Mouse (Mus musculus): ENCODE results near the gene Psen2. TPM values are rescaled to one million over a fixed set of nuclear protein-coding genes. Genes with fewer than 3 reads are reported as not detected.

The Psen2 gene
- total and polyA plus RNA-seq, 3 experiments, result 11.6 to 30.5 (median 13.1) TPM

- no peak overlapping the region for H3K9ac ChIP-seq (ENCODE audit: low read depth, low read length)
- WGBS, result 83% methylated on average over 5 of the region's 5 CpGs
- H3K79me2 ChIP-seq (replicated peaks; ENCODE audit: control insufficient read depth, insufficient read depth, low read length), result no peaks in the 10 kb centered on the region
- H3K4me1 ChIP-seq (ENCODE audit: control insufficient read depth, insufficient read depth, low read length), result no peaks in the 10 kb centered on the region; the same call in 1 of the 2 replicates
- no peak overlapping the region for H3K4me3 ChIP-seq
- TF ChIP-seq EP300 (IDR thresholded peaks at IDR 0.05; ENCODE audit: insufficient read depth, low read depth, low read length), result no peak
- TF ChIP-seq CTCF (IDR thresholded peaks at IDR 0.05), result no peak
- TF ChIP-seq POLR2A (IDR thresholded peaks at IDR 0.05; ENCODE audit: insufficient read depth, low read depth, low read length), result no peak
- no peak overlapping the region for H3K27ac ChIP-seq
- no peaks in the 10 kb centered on the region for H3K27me3 ChIP-seq (ENCODE audit: control insufficient read depth, insufficient read depth, low read length)
- no peak for DNase-seq
- H3K36me3 ChIP-seq (ENCODE audit: control insufficient read depth, insufficient read depth, low read length), result no peaks in the 10 kb centered on the region
- intact Hi-C loops (cut with DNase I), result loop anchor here (5.0 to 10.0 kb wide), 3 partner anchors 208 to 366 kb away; no protein-coding TSS in a partner anchor
Observed at GRCm38 (mm10) chr1:180212911-180213310, 50.3 kb downstream of the Psen2 start.

DNA sequence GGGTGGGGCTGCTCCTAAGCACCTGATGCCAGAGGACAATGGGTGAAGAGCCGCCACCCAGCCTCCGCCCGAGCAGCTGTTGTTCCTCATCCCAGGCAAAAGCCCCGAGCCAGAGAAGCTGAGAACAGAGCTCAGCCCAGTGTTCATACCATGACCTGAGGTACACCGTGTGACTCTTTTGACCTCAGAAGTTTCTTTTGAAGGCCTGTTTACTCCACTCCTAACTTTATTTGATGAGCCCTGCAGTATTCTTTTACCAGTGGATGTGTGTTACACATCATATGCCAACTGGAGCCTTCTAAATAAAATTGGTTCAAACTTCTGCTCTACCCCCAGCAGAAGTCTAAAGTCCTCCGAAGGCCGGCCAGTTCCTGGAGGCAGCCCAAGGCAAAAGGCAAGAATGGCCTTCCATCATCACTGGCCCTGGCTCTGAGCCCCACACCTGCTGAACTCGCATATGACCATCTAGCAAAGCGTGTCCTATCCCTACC is 52.4 kb downstream of the Psen2 start:
- no peaks in the 10 kb centered on the region; the same call in 1 of the 2 replicates for H3K4me1 ChIP-seq (ENCODE audit: control insufficient read depth, insufficient read depth, low read length)
- DNase-seq, result no peak
- no peak overlapping the region for H3K9ac ChIP-seq (ENCODE audit: low read depth, low read length)
- WGBS, result 67% methylated on average over 9 of the region's 9 CpGs
- no peaks in the 10 kb centered on the region for H3K79me2 ChIP-seq (replicated peaks; ENCODE audit: control insufficient read depth, insufficient read depth, low read length)
- no peak for TF ChIP-seq POLR2A (IDR thresholded peaks at IDR 0.05; ENCODE audit: insufficient read depth, low read depth, low read length)
- TF ChIP-seq CTCF (IDR thresholded peaks at IDR 0.05), result no peak
- no peak for TF ChIP-seq EP300 (IDR thresholded peaks at IDR 0.05; ENCODE audit: insufficient read depth, low read depth, low read length)
- no peaks in the 10 kb centered on the region for H3K27me3 ChIP-seq (ENCODE audit: control insufficient read depth, insufficient read depth, low read length)
- no peaks in the 10 kb centered on the region for H3K36me3 ChIP-seq (ENCODE audit: control insufficient read depth, insufficient read depth, low read length)
- H3K4me3 ChIP-seq, result no peak overlapping the region
- peak overlapping the region; percentile 92 for H3K27ac ChIP-seq
- intact Hi-C loops (cut with DNase I), result loop anchor here (5.0 to 10.0 kb wide), 3 partner anchors 206 to 364 kb away; no protein-coding TSS in a partner anchor

- WGBS, result 34% methylated on average over 4 of the region's 4 CpGs
- intact Hi-C loops (cut with DNase I), result loop anchor here (5.0 to 10.0 kb wide), 3 partner anchors 205 to 363 kb away; no protein-coding TSS in a partner anchor
- DNase-seq, result peak; percentile 51 to 74
Observed at GRCm38 (mm10) chr1:180210031-180210432, 53.2 kb downstream of the Psen2 start.

DNA sequence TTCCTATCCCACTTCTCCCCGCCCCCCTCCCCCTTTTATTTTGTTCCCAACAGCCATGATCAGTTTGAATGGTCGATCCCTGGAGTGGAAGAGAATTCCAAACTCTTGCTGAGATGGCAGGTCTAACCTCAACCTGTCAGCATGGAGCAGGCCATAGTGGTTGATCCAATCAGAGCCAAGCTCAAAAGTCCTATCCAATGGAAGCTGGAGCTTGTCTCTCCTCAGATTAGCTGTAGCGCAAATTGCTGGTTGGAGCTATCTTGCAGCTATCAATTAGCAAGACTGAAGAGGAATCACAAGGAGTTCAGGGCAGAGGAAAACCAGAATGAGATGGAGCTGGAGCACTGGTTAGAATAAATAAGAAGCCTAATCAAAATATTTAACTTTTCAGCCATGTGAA is 54.9 kb downstream of the Psen2 start:
- Histone ChIP-seq H3K36me3 (ENCODE audit: control insufficient read depth, insufficient read depth, low read length) (no peaks in the 10 kb centered on the region), H3K9ac (ENCODE audit: low read depth, low read length) (no peak overlapping the region), H3K27me3 (ENCODE audit: control insufficient read depth, insufficient read depth, low read length) (no peaks in the 10 kb centered on the region), H3K4me3 (no peak overlapping the region), H3K27ac (no peak overlapping the region; the same call in 1 of the 2 replicates), H3K4me1 (ENCODE audit: control insufficient read depth, insufficient read depth, low read length) (no peaks in the 10 kb centered on the region; the same call in 1 of the 2 replicates), H3K79me2 (replicated peaks; ENCODE audit: control insufficient read depth, insufficient read depth, low read length) (no peaks in the 10 kb centered on the region)
- no peak for DNase-seq
- 87% methylated on average over 3 of the region's 3 CpGs for WGBS
- intact Hi-C loops (cut with DNase I), result no loop called here
- TF ChIP-seq CTCF (IDR thresholded peaks at IDR 0.05), result no peak

More at GRCm38 (mm10) chr1:180210031-180210432, 53.2 kb downstream of the Psen2 start:
- Histone ChIP-seq H3K4me1 (ENCODE audit: control insufficient read depth, insufficient read depth, low read length) (no peaks in the 10 kb centered on the region; the same call in 1 of the 2 replicates), H3K4me3 (no peak overlapping the region), H3K36me3 (ENCODE audit: control insufficient read depth, insufficient read depth, low read length) (no peaks in the 10 kb centered on the region), H3K27ac (peak overlapping the region; percentile 92), H3K27me3 (ENCODE audit: control insufficient read depth, insufficient read depth, low read length) (no peaks in the 10 kb centered on the region), H3K79me2 (replicated peaks; ENCODE audit: control insufficient read depth, insufficient read depth, low read length) (no peaks in the 10 kb centered on the region), H3K9ac (ENCODE audit: low read depth, low read length) (no peak overlapping the region)
- TF ChIP-seq CTCF (IDR thresholded peaks at IDR 0.05) (no peak), EP300 (IDR thresholded peaks at IDR 0.05; ENCODE audit: insufficient read depth, low read depth, low read length) (peak; percentile 72), POLR2A (IDR thresholded peaks at IDR 0.05; ENCODE audit: insufficient read depth, low read depth, low read length) (0 out of 2 replicates have a peak, but pooled peaks have one; percentile 24)

DNA sequence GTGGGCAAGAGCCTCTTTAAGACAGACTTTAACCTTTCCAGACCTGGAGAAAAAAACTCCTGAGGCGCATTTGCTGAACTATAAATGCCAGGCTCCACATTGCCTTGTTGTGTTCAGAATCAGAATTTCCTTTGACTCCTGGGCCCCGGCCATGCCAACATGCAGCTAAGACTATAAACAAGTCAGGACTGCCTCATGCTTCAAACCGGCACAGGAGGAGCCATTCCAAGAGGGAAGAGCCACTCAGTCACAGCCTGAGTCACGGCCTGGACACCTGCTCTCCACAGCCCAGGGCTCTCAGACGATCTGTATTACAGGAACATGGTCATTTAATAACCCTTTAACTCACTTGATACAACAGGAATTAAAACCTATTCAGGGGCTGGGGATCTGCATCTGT is 62.5 kb downstream of the Psen2 start:
- Histone ChIP-seq H3K36me3 (ENCODE audit: control insufficient read depth, insufficient read depth, low read length) (no peaks in the 10 kb centered on the region), H3K27me3 (ENCODE audit: control insufficient read depth, insufficient read depth, low read length) (no peaks in the 10 kb centered on the region), H3K4me3 (no peak overlapping the region), H3K27ac (peak overlapping the region; percentile 43; the same call in 1 of the 2 replicates), H3K4me1 (ENCODE audit: control insufficient read depth, insufficient read depth, low read length) (no peaks in the 10 kb centered on the region), H3K79me2 (replicated peaks; ENCODE audit: control insufficient read depth, insufficient read depth, low read length) (no peaks in the 10 kb centered on the region), H3K9ac (ENCODE audit: low read depth, low read length) (no peak overlapping the region)
- WGBS, result 61% methylated on average over 5 of the region's 5 CpGs
- DNase-seq, result no peak
- TF ChIP-seq CTCF (IDR thresholded peaks at IDR 0.05) (no peak), POLR2A (IDR thresholded peaks at IDR 0.05; ENCODE audit: insufficient read depth, low read depth, low read length) (no peak), EP300 (IDR thresholded peaks at IDR 0.05; ENCODE audit: insufficient read depth, low read depth, low read length) (no peak)
- intact Hi-C loops (cut with DNase I), result no loop called here

DNA sequence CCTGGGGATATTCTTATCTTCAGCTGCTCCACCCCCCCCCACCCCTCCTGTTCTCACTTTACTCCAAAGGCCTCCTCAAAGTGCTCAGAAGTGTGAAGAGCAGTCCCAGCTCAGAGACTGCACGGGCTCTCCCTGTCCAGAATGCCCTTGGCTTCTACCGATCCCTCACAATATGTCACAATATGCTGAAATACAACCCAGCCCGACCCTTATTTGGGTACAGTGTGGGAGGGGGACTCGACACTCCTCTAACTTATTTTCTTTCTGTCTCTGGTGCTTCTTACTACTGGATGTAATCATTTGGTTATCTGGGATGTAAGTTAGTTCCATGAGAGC is 63.6 kb downstream of the Psen2 start:
- Histone ChIP-seq H3K4me3 (no peak overlapping the region), H3K27ac (no peak overlapping the region), H3K4me1 (ENCODE audit: control insufficient read depth, insufficient read depth, low read length) (no peaks in the 10 kb centered on the region; the same call in 1 of the 2 replicates), H3K79me2 (replicated peaks; ENCODE audit: control insufficient read depth, insufficient read depth, low read length) (no peaks in the 10 kb centered on the region), H3K27me3 (ENCODE audit: control insufficient read depth, insufficient read depth, low read length) (no peaks in the 10 kb centered on the region), H3K9ac (ENCODE audit: low read depth, low read length) (no peak overlapping the region), H3K36me3 (ENCODE audit: control insufficient read depth, insufficient read depth, low read length) (no peaks in the 10 kb centered on the region)
- WGBS, result 56% methylated on average over 4 of the region's 4 CpGs
- intact Hi-C loops (cut with DNase I), result no loop called here
- DNase-seq, result no peak
- TF ChIP-seq CTCF (IDR thresholded peaks at IDR 0.05) (no peak), POLR2A (IDR thresholded peaks at IDR 0.05; ENCODE audit: insufficient read depth, low read depth, low read length) (no peak), EP300 (IDR thresholded peaks at IDR 0.05; ENCODE audit: insufficient read depth, low read depth, low read length) (no peak)

Data from heart, adult 2 months (tissue).